Mouse (Mus musculus) neutrophil, adult 59 days (primary cell): ENCODE measurements around the gene Chgb. TPM values are rescaled to one million over a fixed set of nuclear protein-coding genes. Genes with fewer than 3 reads are reported as not detected.

Experiments used
- total RNA-seq, 2 experiments: library from RNA; stranded (reverse); gene quantifications; 1 replicate in 1 of 2; 2 replicates in 1 of 2; pipeline ENCODE4 v1.2.4; 2023

The Chgb gene
- not detected for total RNA-seq

GRCm38 (mm10) chr2:132780978-132781377 is at the start of gene Chgb:
Gene Chgb, plus strand, starts transcription at chr2:132781278.

GRCm38 (mm10) chr2:132815608-132816314 is 34.7 kb downstream of the Chgb start, which contains the start of the genes Trmt6 and Mcm8:
Gene Trmt6, minus strand, starts transcription at chr2:132816055.
Gene Mcm8, plus strand, starts transcription at chr2:132816141.

Other genes starting within 250 kb of the Chgb start
- 100 to 1,000 TPM; 103 to 104 TPM for gene Gpcpd1, start 193.5 kb upstream of the Chgb start, total RNA-seq
- 10 to 100 TPM; 13.4 to 14.9 TPM for gene Shld1, start 94.3 kb upstream of the Chgb start, total RNA-seq
- gene Trmt6, start 34.8 kb downstream of the Chgb start, total RNA-seq: 10 to 100 TPM in 1 of 2 experiments, 1 to 10 TPM in 1; 9.5 to 15.9 TPM
- gene Mcm8, start 34.9 kb downstream of the Chgb start, total RNA-seq: 1 to 10 TPM; 3.1 to 3.6 TPM
- gene Crls1, start 65.4 kb downstream of the Chgb start, total RNA-seq: 10 to 100 TPM in 1 of 2 experiments, 1 to 10 TPM in 1; 8.1 to 10.4 TPM
- gene Lrrn4, start 99.6 kb downstream of the Chgb start, total RNA-seq: under 1 TPM; 0.09 to 0.16 TPM
- gene Fermt1, start 164.6 kb downstream of the Chgb start, total RNA-seq: not detected